Mouse (Mus musculus) liver, embryonic 16.5 days (tissue): Measurements from ENCODE around the gene Olfr523. TPM values are rescaled to one million over a fixed set of nuclear protein-coding genes. Genes with fewer than 3 reads are reported as not detected.
A peak's percentile ranks its signal among the peaks of the same experiment; 100 is the strongest.

Experiments used
- ATAC-seq: fragments of 200-750 bp; cut with Nextera tagmentation; 2 replicates; pipeline ENCODE4 v1.8.0; 2017; ENCODE audit warnings: low read depth, mild to moderate bottlenecking, moderate number of reproducible peaks, moderate library complexity
- H3K27ac ChIP-seq: fragments of 300-500 bp; sonication (generic); 2 replicates; pipeline ENCODE4 v1.5.1; 2014; ENCODE audit warnings: mild to moderate bottlenecking, low read length
- H3K27me3 ChIP-seq: fragments of 300-500 bp; sonication (generic); 2 replicates; pipeline ENCODE4 v1.6.1; 2014; ENCODE audit warnings: low read depth, low read length, mixed read lengths; ENCODE audit not compliant: control insufficient read depth, insufficient read depth
- H3K36me3 ChIP-seq: fragments of 300-500 bp; sonication (generic); 2 replicates; pipeline ENCODE4 v1.6.1; 2014; ENCODE audit warnings: mild to moderate bottlenecking; ENCODE audit not compliant: control insufficient read depth, insufficient read depth
- H3K4me1 ChIP-seq: fragments of 300-500 bp; sonication (generic); 2 replicates; pipeline ENCODE4 v1.6.1; 2014; ENCODE audit warnings: low read depth, low read length, mixed read lengths; ENCODE audit not compliant: control insufficient read depth
- H3K4me2 ChIP-seq: fragments of 300-500 bp; sonication (generic); 2 replicates; pipeline ENCODE4 v1.6.1; 2014; ENCODE audit warnings: low read depth, low read length, mixed read lengths
- H3K4me3 ChIP-seq: fragments of 300-500 bp; sonication (generic); 2 replicates; pipeline ENCODE4 v1.5.1; 2014; ENCODE audit warnings: low read depth, mild to moderate bottlenecking, low read length
- H3K9ac ChIP-seq: fragments of 300-500 bp; sonication (generic); 2 replicates; pipeline ENCODE4 v1.6.1; 2014; ENCODE audit warnings: low read depth, low read length
- H3K9me3 ChIP-seq: fragments of 300-500 bp; sonication (generic); replicated peaks from 2 replicates; pipeline ENCODE4 v1.6.1; 2016; ENCODE audit warnings: low read length; ENCODE audit not compliant: control insufficient read depth
- WGBS: fragments of 180-500 bp; shearing (Covaris S2); extraction: QIAGEN DNeasy Blood & Tissue Kit; methylation state at CpG from one replicate; pipeline ENCODE4 v1.1.7; 2014; ENCODE audit not compliant: insufficient replicate concordance; 5-methylcytosine and 5-hydroxymethylcytosine counted together
- polyA plus RNA-seq: library from polyadenylated mRNA; unstranded; fragments of >200 nt; fragmentation: Nextera tagmentation; extraction: Ambion mirVana; gene quantifications from 2 replicates; pipeline ENCODE4 v1.2.1, GENCODE M21; 2015

Gene Olfr523
- polyA plus RNA-seq, 1 experiment from 2014 or later: not detected

GRCm38 (mm10) chr7:140208153-140208552, 35.1 kb downstream of the Olfr523 start:
- no peak overlapping the region for H3K4me2 ChIP-seq
- peaks cover 4% of the 10 kb centered on the region; the same call in 1 of the 2 replicates for H3K4me1 ChIP-seq
- no peak overlapping the region for H3K4me3 ChIP-seq
- WGBS: 17% methylated on average over 8 of the region's 8 CpGs
- ATAC-seq: peak; percentile 81
- H3K9ac ChIP-seq: no peak overlapping the region
- no peaks in the 10 kb centered on the region for H3K27me3 ChIP-seq
- H3K36me3 ChIP-seq: no peaks in the 10 kb centered on the region
- no peaks in the 10 kb centered on the region for H3K9me3 ChIP-seq
- H3K27ac ChIP-seq: no peak overlapping the region

- Histone ChIP-seq H3K4me1 (peaks cover 4% of the 10 kb centered on the region; the same call in 1 of the 2 replicates), H3K4me2 (no peak overlapping the region), H3K27ac (no peak overlapping the region), H3K36me3 (no peaks in the 10 kb centered on the region), H3K27me3 (no peaks in the 10 kb centered on the region), H3K4me3 (no peak overlapping the region), H3K9ac (no peak overlapping the region), H3K9me3 (no peaks in the 10 kb centered on the region)
- WGBS: 37% methylated on average over 3 of the region's 3 CpGs
- no peak for ATAC-seq
Measured at GRCm38 (mm10) chr7:140208677-140209076, 35.7 kb downstream of the Olfr523 start.

GRCm38 (mm10) chr7:140213841-140214240, 40.8 kb downstream of the Olfr523 start:
- WGBS: 56% methylated on average over 5 of the region's 5 CpGs
- Histone ChIP-seq H3K36me3 (no peaks in the 10 kb centered on the region), H3K4me1 (no peaks in the 10 kb centered on the region), H3K4me3 (no peak overlapping the region), H3K27me3 (no peaks in the 10 kb centered on the region), H3K4me2 (no peak overlapping the region), H3K27ac (no peak overlapping the region), H3K9me3 (no peaks in the 10 kb centered on the region), H3K9ac (no peak overlapping the region)
- ATAC-seq: no peak

- Histone ChIP-seq H3K9ac (no peak within 1 kb of the TSS), H3K9me3 (no peaks in the 10 kb centered on the region), H3K4me1 (no peaks in the 10 kb centered on the region), H3K4me3 (no peak within 1 kb of the TSS), H3K36me3 (no peaks in the 10 kb centered on the region), H3K27ac (no peak within 1 kb of the TSS), H3K4me2 (no peak within 1 kb of the TSS), H3K27me3 (no peaks in the 10 kb centered on the region)
- WGBS: 60% methylated on average over 2 of the region's 2 CpGs
- no peak for ATAC-seq
Measured at GRCm38 (mm10) chr7:140217967-140218366, 45.0 kb downstream of the Olfr523 start, which contains the start of gene Cd163l1. Cd163l1 (plus strand) TSS chr7:140218267.

- 4% methylated on average over 1 of the region's 1 CpGs for WGBS
Measured at GRCm38 (mm10) chr7:140219268-140219667, 46.3 kb downstream of the Olfr523 start.

GRCm38 (mm10) chr7:140220375-140220774, 47.4 kb downstream of the Olfr523 start:
- Histone ChIP-seq H3K4me1 (no peaks in the 10 kb centered on the region), H3K4me2 (no peak overlapping the region), H3K36me3 (no peaks in the 10 kb centered on the region), H3K27ac (no peak overlapping the region), H3K4me3 (no peak overlapping the region), H3K27me3 (no peaks in the 10 kb centered on the region), H3K9me3 (no peaks in the 10 kb centered on the region), H3K9ac (no peak overlapping the region)
- no peak for ATAC-seq
- 55% methylated on average over 4 of the region's 4 CpGs for WGBS

More at GRCm38 (mm10) chr7:140219268-140219667, 46.3 kb downstream of the Olfr523 start:
- Histone ChIP-seq H3K27ac (no peak overlapping the region), H3K27me3 (no peaks in the 10 kb centered on the region), H3K9me3 (no peaks in the 10 kb centered on the region), H3K4me1 (no peaks in the 10 kb centered on the region), H3K4me3 (no peak overlapping the region), H3K36me3 (no peaks in the 10 kb centered on the region), H3K9ac (no peak overlapping the region), H3K4me2 (no peak overlapping the region)
- ATAC-seq: no peak

- H3K4me1 ChIP-seq: no peaks in the 10 kb centered on the region
- H3K9me3 ChIP-seq: no peaks in the 10 kb centered on the region
- H3K27ac ChIP-seq: no peak overlapping the region
- WGBS: 70% methylated on average over 13 of the region's 13 CpGs
- H3K36me3 ChIP-seq: no peaks in the 10 kb centered on the region
- H3K27me3 ChIP-seq: no peaks in the 10 kb centered on the region
- no peak overlapping the region for H3K4me3 ChIP-seq
- no peak for ATAC-seq
- H3K4me2 ChIP-seq: no peak overlapping the region
- H3K9ac ChIP-seq: no peak overlapping the region
Measured at GRCm38 (mm10) chr7:140224209-140224608, 51.2 kb downstream of the Olfr523 start.

Other genes with a start within 250 kb of the Olfr523 start
- gene Utf1, start 229.4 kb upstream of the Olfr523 start, polyA plus RNA-seq: not detected in 2 replicates
- not detected in 2 replicates for gene 6430531B16Rik, start 194.5 kb upstream of the Olfr523 start, polyA plus RNA-seq
- gene Adam8, start 180.7 kb upstream of the Olfr523 start, polyA plus RNA-seq: 1.6 and 1.8 TPM in 2 replicates
- 15.5 and 16.5 TPM in 2 replicates for gene Zfp511, start 136.8 kb upstream of the Olfr523 start, polyA plus RNA-seq
- 22.2 and 23.3 TPM in 2 replicates for gene Tubgcp2, start 136.5 kb upstream of the Olfr523 start, polyA plus RNA-seq
- gene Msx3, start 124.1 kb upstream of the Olfr523 start, polyA plus RNA-seq: not detected in 2 replicates
- gene Caly, start 90.7 kb upstream of the Olfr523 start, polyA plus RNA-seq: not detected in 2 replicates
- gene Prap1, start 79.8 kb upstream of the Olfr523 start, polyA plus RNA-seq: 9.5 TPM in 1 of 2 replicates, not detected in the other
- 8.4 and 11.6 TPM in 2 replicates for gene Fuom, start 70.8 kb upstream of the Olfr523 start, polyA plus RNA-seq
- 11.0 and 14.3 TPM in 2 replicates for gene Paox, start 57.4 kb upstream of the Olfr523 start, polyA plus RNA-seq
- gene Echs1, start 56.7 kb upstream of the Olfr523 start, polyA plus RNA-seq: 122 and 131 TPM in 2 replicates
- gene Mtg1, start 35.7 kb upstream of the Olfr523 start, polyA plus RNA-seq: 13.0 and 13.1 TPM in 2 replicates
- gene Sprn, start 18.3 kb upstream of the Olfr523 start, polyA plus RNA-seq: not detected in 2 replicates
- gene Olfr522, start 8.5 kb upstream of the Olfr523 start, polyA plus RNA-seq: not detected in 2 replicates
- gene Olfr524, start 32.7 kb downstream of the Olfr523 start, polyA plus RNA-seq: not detected in 2 replicates
- 0.05 and 0.06 TPM in 2 replicates for gene Cd163l1, start 45.0 kb downstream of the Olfr523 start, polyA plus RNA-seq
- gene 5830411N06Rik, start 74.1 kb downstream of the Olfr523 start, polyA plus RNA-seq: not detected in 2 replicates
- not detected in 2 replicates for gene Olfr525, start 147.6 kb downstream of the Olfr523 start, polyA plus RNA-seq
- not detected in 2 replicates for gene Olfr527, start 160.8 kb downstream of the Olfr523 start, polyA plus RNA-seq
- gene Olfr60, start 188.5 kb downstream of the Olfr523 start, polyA plus RNA-seq: not detected in 2 replicates
- not detected in 2 replicates for gene Olfr530, start 203.1 kb downstream of the Olfr523 start, polyA plus RNA-seq
- gene Olfr531, start 229.7 kb downstream of the Olfr523 start, polyA plus RNA-seq: not detected in 2 replicates
- not detected in 2 replicates for gene Olfr532, start 248.4 kb downstream of the Olfr523 start, polyA plus RNA-seq